Mouse (Mus musculus) forebrain, postnatal 0 days (tissue): ENCODE measurements around the gene Apopt1. TPM values are rescaled to one million over a fixed set of nuclear protein-coding genes. Genes with fewer than 3 reads are reported as not detected.
A peak's percentile ranks its signal among the peaks of the same experiment; 100 is the strongest.

Source experiments
- ATAC-seq: fragments of 200-750 bp; cut with Nextera tagmentation; 2 replicates; pipeline ENCODE4 v1.8.0; 2017; ENCODE audit warnings: mild to moderate bottlenecking, moderate library complexity
- DNase-seq: peaks from one replicate; pipeline ENCODE4 v3.0.0-alpha.2; 2015
- H3K27ac ChIP-seq: fragments of 300-500 bp; sonication (generic); 2 replicates; pipeline ENCODE4 v1.5.1; 2014; ENCODE audit warnings: low read depth, mild to moderate bottlenecking, antibody characterized with exemption, low read length, moderate library complexity, mixed read lengths
- H3K27me3 ChIP-seq: fragments of 300-500 bp; sonication (generic); 2 replicates; pipeline ENCODE4 v1.6.1; 2014; ENCODE audit warnings: mild to moderate bottlenecking, low read length, mixed read lengths; ENCODE audit not compliant: insufficient read depth
- H3K36me3 ChIP-seq: fragments of 300-500 bp; sonication (generic); 2 replicates; pipeline ENCODE4 v1.6.1; 2014; ENCODE audit warnings: mild to moderate bottlenecking, moderate library complexity; ENCODE audit not compliant: insufficient read depth
- H3K4me1 ChIP-seq: fragments of 300-500 bp; sonication (generic); 2 replicates; pipeline ENCODE4 v1.6.1; 2014; ENCODE audit warnings: antibody characterized with exemption; ENCODE audit not compliant: insufficient read depth
- H3K4me2 ChIP-seq: fragments of 300-500 bp; sonication (generic); 2 replicates; pipeline ENCODE4 v1.6.1; 2014; ENCODE audit warnings: low read depth, mild to moderate bottlenecking, moderate library complexity
- H3K4me3 ChIP-seq: fragments of 300-500 bp; sonication (generic); 2 replicates; pipeline ENCODE4 v1.5.1; 2014; ENCODE audit warnings: low read depth, low read length, mixed read lengths
- H3K9ac ChIP-seq: fragments of 300-500 bp; sonication (generic); 2 replicates; pipeline ENCODE4 v1.6.1; 2014; ENCODE audit warnings: mild to moderate bottlenecking
- H3K9me3 ChIP-seq: fragments of 300-500 bp; sonication (generic); 2 replicates; pipeline ENCODE4 v1.6.1; 2016; ENCODE audit warnings: low read length
- CTCF ChIP-seq: sonication (generic); IDR thresholded peaks from 2 replicates; pipeline ENCODE4 v1.5.1; 2016; ENCODE audit warnings: antibody characterized with exemption, control low read depth, low read depth
- WGBS: fragments of 180-500 bp; shearing (Covaris S2); extraction: QIAGEN DNeasy Blood & Tissue Kit; methylation state at CpG from one replicate; pipeline ENCODE4 v1.1.7; 2014; 5-methylcytosine and 5-hydroxymethylcytosine counted together
- polyA plus RNA-seq: library from polyadenylated mRNA; unstranded; fragments of >200 nt; fragmentation: Nextera tagmentation; extraction: Ambion mirVana; gene quantifications from 2 replicates; pipeline ENCODE4 v1.2.1, GENCODE M21; 2015
- total RNA-seq: library from RNA; depleted of rRNA; stranded (reverse); fragments of >200 nt; gene quantifications from 2 replicates; pipeline ENCODE4 v1.2.3, GENCODE M21; 2014

Apopt1 gene
- total and polyA plus RNA-seq, 2 experiments from 2014 or later = 27.8 to 59.8 TPM

- no peaks in the 10 kb centered on the region for H3K36me3 ChIP-seq
- WGBS = 25% methylated on average over 13 of the region's 13 CpGs
- DNase-seq (peak; percentile 67), ATAC-seq (peak; percentile 47)
- no peak overlapping the region for H3K4me3 ChIP-seq
- peaks cover 25% of the 10 kb centered on the region for H3K4me1 ChIP-seq
- H3K9me3 ChIP-seq = no peaks in the 10 kb centered on the region
- no peak for TF ChIP-seq CTCF
- 0 out of 2 replicates have a peak overlapping the region, but pooled peaks have one; percentile 22 for H3K9ac ChIP-seq
- peak overlapping the region; percentile 85 for H3K27ac ChIP-seq
- H3K27me3 ChIP-seq = no peaks in the 10 kb centered on the region
- peak overlapping the region; percentile 21 for H3K4me2 ChIP-seq
These were observed 17.9 kb upstream of the Apopt1 start for GRCm38 (mm10) chr12:111694880-111695804.

GRCm38 (mm10) chr12:111696239-111696638 lies 16.8 kb upstream of the Apopt1 start:
- Histone ChIP-seq H3K9ac (no peak overlapping the region), H3K36me3 (no peaks in the 10 kb centered on the region), H3K4me3 (no peak overlapping the region), H3K9me3 (no peaks in the 10 kb centered on the region), H3K27me3 (no peaks in the 10 kb centered on the region), H3K4me2 (no peak overlapping the region), H3K27ac (peak overlapping the region; percentile 85; the same call in 1 of the 2 replicates), H3K4me1 (peaks cover 25% of the 10 kb centered on the region)
- TF ChIP-seq CTCF = peak; percentile 85
- DNase-seq = peak; percentile 83
- WGBS = 16% methylated on average over 6 of the region's 6 CpGs
- ATAC-seq = no peak

DNA sequence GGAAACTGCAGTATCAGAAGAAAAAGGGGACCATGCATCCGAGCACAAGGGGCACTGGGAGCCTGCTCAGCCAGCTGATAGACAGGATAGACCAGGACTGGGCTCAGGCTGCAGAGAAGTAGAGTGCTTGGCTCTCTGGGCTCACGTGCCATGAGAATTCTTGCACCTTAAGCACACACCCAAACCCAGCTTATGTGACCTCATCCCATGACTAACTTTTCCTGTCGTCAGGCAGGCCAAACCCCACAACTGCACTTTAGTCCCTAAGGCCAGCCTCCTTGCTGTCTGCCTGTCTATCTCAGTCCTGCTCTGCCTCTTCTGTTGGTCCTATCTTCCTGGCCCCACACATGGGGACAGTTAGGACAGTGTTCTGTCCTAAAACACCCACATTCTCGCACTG lies 15.4 kb upstream of the Apopt1 start:
- TF ChIP-seq CTCF = no peak
- 77% methylated on average over 4 of the region's 4 CpGs for WGBS
- Histone ChIP-seq H3K9me3 (no peaks in the 10 kb centered on the region), H3K36me3 (no peaks in the 10 kb centered on the region), H3K4me1 (peaks cover 22% of the 10 kb centered on the region), H3K4me2 (no peak overlapping the region), H3K4me3 (no peak overlapping the region), H3K27ac (no peak overlapping the region), H3K27me3 (no peaks in the 10 kb centered on the region), H3K9ac (no peak overlapping the region)
- ATAC-seq = no peak
- DNase-seq = no peak

DNA sequence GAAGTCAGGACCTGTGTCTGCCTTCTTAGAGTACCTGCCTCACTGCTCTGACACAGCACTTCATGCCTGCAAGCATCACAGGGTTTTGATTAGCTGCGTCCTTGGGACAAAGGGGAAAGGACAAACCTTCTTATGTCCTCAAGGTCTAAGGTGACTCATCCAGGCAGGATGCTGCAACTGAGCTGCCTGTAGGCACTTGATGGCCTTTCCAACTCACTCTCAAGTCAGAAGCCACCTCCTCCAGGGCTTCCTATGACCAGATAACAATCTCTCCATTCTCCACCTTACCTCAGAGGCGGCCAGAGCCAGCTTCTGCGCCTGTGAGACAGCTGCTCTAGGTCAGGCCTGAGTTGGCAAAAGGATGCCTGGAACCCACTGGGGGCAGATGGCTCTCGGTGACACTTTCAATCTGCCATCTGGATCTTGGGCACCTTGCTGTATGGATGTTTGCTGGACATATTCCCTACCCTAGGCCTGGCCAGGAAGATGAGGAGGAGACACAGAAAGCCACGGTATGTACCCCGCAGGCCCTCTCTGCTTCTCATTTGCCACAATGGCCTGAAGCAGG lies 14.6 kb upstream of the Apopt1 start:
- H3K36me3 ChIP-seq = no peaks in the 10 kb centered on the region
- peaks cover 20% of the 10 kb centered on the region for H3K4me1 ChIP-seq
- ATAC-seq (no peak), DNase-seq (no peak)
- no peak for TF ChIP-seq CTCF
- H3K27me3 ChIP-seq = no peaks in the 10 kb centered on the region
- no peak overlapping the region for H3K27ac ChIP-seq
- no peaks in the 10 kb centered on the region for H3K9me3 ChIP-seq
- no peak overlapping the region for H3K4me2 ChIP-seq
- WGBS = 83% methylated on average over 6 of the region's 6 CpGs
- no peak overlapping the region for H3K4me3 ChIP-seq
- no peak overlapping the region for H3K9ac ChIP-seq

- no peaks in the 10 kb centered on the region for H3K36me3 ChIP-seq
- 76% methylated on average over 4 of the region's 4 CpGs for WGBS
- DNase-seq = no peak
These were observed 13.5 kb upstream of the Apopt1 start for GRCm38 (mm10) chr12:111699542-111699941.

DNA sequence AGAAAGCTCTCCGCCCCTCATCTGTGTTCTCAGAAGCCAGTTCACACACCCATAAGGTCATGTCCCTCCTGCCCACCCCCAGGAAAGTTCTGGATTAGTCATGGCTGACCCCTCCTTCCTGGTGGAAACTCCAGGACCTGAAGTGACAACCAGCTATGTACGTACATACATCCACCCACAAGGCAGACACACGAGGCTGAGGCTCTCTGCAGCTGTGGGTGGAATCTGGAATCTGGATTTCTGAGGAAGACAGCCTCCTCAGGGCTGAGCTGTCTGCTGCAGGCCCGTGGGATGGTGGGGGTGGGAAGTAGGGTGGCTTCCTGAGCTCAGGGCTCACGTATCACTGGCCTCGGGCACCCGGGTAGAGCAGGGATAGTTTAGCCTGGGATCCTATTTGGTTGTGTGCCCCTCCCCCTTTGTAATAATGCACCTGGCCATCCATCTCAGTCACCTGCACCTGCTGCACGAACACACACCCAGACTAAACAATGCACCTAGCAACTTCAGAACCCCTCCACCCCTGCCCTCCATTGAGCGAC lies 12.1 kb upstream of the Apopt1 start:
- Histone ChIP-seq H3K27ac (no peak overlapping the region), H3K27me3 (no peaks in the 10 kb centered on the region), H3K9ac (no peak overlapping the region), H3K9me3 (no peaks in the 10 kb centered on the region), H3K4me2 (no peak overlapping the region), H3K4me1 (no peaks in the 10 kb centered on the region), H3K4me3 (no peak overlapping the region), H3K36me3 (no peaks in the 10 kb centered on the region)
- DNase-seq = no peak
- no peak for ATAC-seq
- WGBS = 78% methylated on average over 9 of the region's 9 CpGs
- no peak for TF ChIP-seq CTCF

More at GRCm38 (mm10) chr12:111699542-111699941, 13.5 kb upstream of the Apopt1 start:
- ATAC-seq = no peak
- Histone ChIP-seq H3K4me2 (no peak overlapping the region), H3K4me1 (peaks cover 9% of the 10 kb centered on the region), H3K4me3 (no peak overlapping the region), H3K9ac (no peak overlapping the region), H3K9me3 (no peaks in the 10 kb centered on the region), H3K27ac (no peak overlapping the region), H3K27me3 (no peaks in the 10 kb centered on the region)
- TF ChIP-seq CTCF = no peak

DNA sequence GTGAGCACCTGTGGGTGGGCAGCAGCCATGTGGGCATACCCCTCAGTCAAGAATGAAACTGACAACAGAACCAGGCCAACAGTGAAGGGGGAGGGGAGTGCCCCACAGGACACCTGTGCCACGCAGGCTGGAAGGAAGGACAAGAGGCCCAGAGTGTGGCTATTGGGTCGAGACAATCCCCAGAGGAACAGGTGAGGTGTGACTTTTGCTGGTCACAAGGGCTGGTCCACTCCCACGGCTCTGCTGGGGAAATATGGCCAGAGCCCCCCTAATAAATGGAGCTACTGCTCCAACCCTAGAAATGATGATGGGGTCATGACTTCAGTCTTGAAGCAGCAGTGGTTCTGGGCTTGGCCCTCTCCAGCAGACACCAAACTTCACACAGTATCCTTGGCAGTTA lies 9.8 kb upstream of the Apopt1 start:
- ATAC-seq (no peak), DNase-seq (no peak)
- H3K27ac ChIP-seq = no peak overlapping the region
- no peak overlapping the region for H3K4me3 ChIP-seq
- WGBS = 80% methylated on average over 3 of the region's 3 CpGs
- no peak overlapping the region for H3K9ac ChIP-seq
- H3K4me1 ChIP-seq = no peaks in the 10 kb centered on the region
- no peaks in the 10 kb centered on the region for H3K27me3 ChIP-seq
- H3K36me3 ChIP-seq = peaks cover 12% of the 10 kb centered on the region
- no peak for TF ChIP-seq CTCF
- no peak overlapping the region for H3K4me2 ChIP-seq
- H3K9me3 ChIP-seq = no peaks in the 10 kb centered on the region
